8 mouse cellular contexts compared by ENCODE assay signal in genomic region chr5:33652783-33653173, GRCm38 (mm10). TPM values are rescaled to one million over a fixed set of nuclear protein-coding genes. Genes with fewer than 3 reads are reported as not detected.
A peak's percentile ranks its signal among the peaks of the same experiment; 100 is the strongest.
DNase-seq lines count a peak whose midpoint lies in the region; ATAC-seq lines count a peak whose summit lies in the region.

No protein-coding gene starts in this region.

- no peaks in the 10 kb centered on the region for H3K27me3 ChIP-seq in kidney, embryonic 15.5 days
- H3K27me3 ChIP-seq in hindbrain, embryonic 14.5 days (ENCODE audit: control insufficient read depth, insufficient read depth, low read length) = no peaks in the 10 kb centered on the region
- H3K27me3 ChIP-seq in midbrain, embryonic 14.5 days (ENCODE audit: control insufficient read depth, insufficient read depth, low read length) = no peaks in the 10 kb centered on the region

- peak overlapping the region; percentile 99 for H3K27ac ChIP-seq in kidney, embryonic 15.5 days
- peak overlapping the region; percentile 98; the same call in 1 of the 2 replicates for H3K27ac ChIP-seq in hindbrain, embryonic 14.5 days
- H3K27ac ChIP-seq in midbrain, embryonic 14.5 days (replicated peaks; ENCODE audit: low read depth, low read length) = peak overlapping the region; percentile 98

- 4% methylated on average over 9 of the region's 9 CpGs for WGBS in kidney, embryonic 15.5 days
- WGBS in hindbrain, embryonic 14.5 days = 4% methylated on average over 9 of the region's 9 CpGs
- 3% methylated on average over 9 of the region's 9 CpGs for WGBS in midbrain, embryonic 14.5 days

- DNase-seq in kidney, postnatal 4 days = no peak
- DNase-seq in hindbrain, embryonic 14.5 days (ENCODE audit: low spot score) = no peak
- no peak for DNase-seq in midbrain, embryonic 14.5 days
- DNase-seq in right cerebral cortex, adult 18-20 months = no peak
- DNase-seq in ovary, postnatal 14 days (ENCODE audit: low spot score) = no peak
- no peak for DNase-seq in gastrocnemius, postnatal 25 days

- peaks cover 52% of the 10 kb centered on the region for H3K4me1 ChIP-seq in kidney, embryonic 15.5 days
- H3K4me1 ChIP-seq in hindbrain, embryonic 14.5 days (replicated peaks; ENCODE audit: control insufficient read depth, insufficient read depth, low read length) = peaks cover 30% of the 10 kb centered on the region
- H3K4me1 ChIP-seq in midbrain, embryonic 14.5 days (ENCODE audit: control insufficient read depth, insufficient read depth, low read length) = peaks cover 23% of the 10 kb centered on the region

- peak overlapping the region; percentile 68 for H3K4me2 ChIP-seq in kidney, embryonic 15.5 days
- peak overlapping the region; percentile 79 for H3K4me2 ChIP-seq in hindbrain, embryonic 14.5 days (replicated peaks)
- peak overlapping the region; percentile 63 for H3K4me2 ChIP-seq in midbrain, embryonic 14.5 days (ENCODE audit: low read length)

- H3K4me3 ChIP-seq in kidney, embryonic 15.5 days (replicated peaks) = peak overlapping the region; percentile 83
- peak overlapping the region; percentile 67 for H3K4me3 ChIP-seq in hindbrain, embryonic 14.5 days (replicated peaks; ENCODE audit: low read length)
- H3K4me3 ChIP-seq in midbrain, embryonic 14.5 days (replicated peaks; ENCODE audit: low read depth, low read length) = peak overlapping the region; percentile 61

- H3K9me3 ChIP-seq in kidney, embryonic 15.5 days (replicated peaks) = no peaks in the 10 kb centered on the region
- no peaks in the 10 kb centered on the region for H3K9me3 ChIP-seq in hindbrain, embryonic 14.5 days (ENCODE audit: control insufficient read depth, low read length)
- H3K9me3 ChIP-seq in midbrain, embryonic 14.5 days (ENCODE audit: control insufficient read depth, low read length) = no peaks in the 10 kb centered on the region

- peak overlapping the region; percentile 51 for H3K9ac ChIP-seq in kidney, embryonic 15.5 days
- peak overlapping the region; percentile 72; the same call in 1 of the 2 replicates for H3K9ac ChIP-seq in hindbrain, embryonic 14.5 days
- no peak overlapping the region for H3K9ac ChIP-seq in midbrain, embryonic 14.5 days (replicated peaks; ENCODE audit: low read length)

- peak; percentile 7; the same call in 1 of the 2 replicates for ATAC-seq in kidney, embryonic 15.5 days (replicated peaks; ENCODE audit: low FRiP score)
- ATAC-seq in common myeloid progenitor, adult 5-6 weeks (replicated peaks; ENCODE audit: low read depth, poor library complexity, severe bottlenecking) = 0 out of 2 replicates have a peak, but pooled peaks have one; percentile 0
- ATAC-seq in hindbrain, embryonic 14.5 days (ENCODE audit: low FRiP score) = no peak; the same call in 1 of the 2 replicates
- ATAC-seq in midbrain, embryonic 14.5 days (ENCODE audit: low FRiP score, low TSS enrichment) = peak; percentile 11; the same call in 1 of the 2 replicates

- H3K36me3 ChIP-seq in kidney, embryonic 15.5 days = peaks cover 57% of the 10 kb centered on the region
- peaks cover 40% of the 10 kb centered on the region for H3K36me3 ChIP-seq in hindbrain, embryonic 14.5 days (replicated peaks; ENCODE audit: control insufficient read depth, insufficient read depth)
- H3K36me3 ChIP-seq in midbrain, embryonic 14.5 days (ENCODE audit: control insufficient read depth, insufficient read depth, low read length) = peaks cover 29% of the 10 kb centered on the region

RNA-seq across cellular contexts. Expression of gene Slbp, which starts 0.4 kb away (rescaled TPM):
- polyA plus RNA-seq in kidney, embryonic 15.5 days (2015; fragmentation: Nextera tagmentation; extraction: Ambion mirVana) = 238 and 247 TPM in 2 replicates
- 286 and 289 TPM in 2 replicates for total RNA-seq in common myeloid progenitor, adult 5-6 weeks (2017)
- 115 and 125 TPM in 2 replicates for polyA plus RNA-seq in hindbrain, embryonic 14.5 days (2014; fragmentation: Nextera tagmentation; extraction: Ambion mirVana)
- 112 and 134 TPM in 2 replicates for polyA plus RNA-seq in midbrain, embryonic 14.5 days (2014; fragmentation: Nextera tagmentation; extraction: Ambion mirVana)
- total RNA-seq in gastrocnemius, postnatal 25 days (2021) = 1 to 10 TPM; 7.3 to 8.2 TPM

RNA-seq across cellular contexts. Expression of gene Tacc3, which starts 5.2 kb away (rescaled TPM):
- 192 and 195 TPM in 2 replicates for polyA plus RNA-seq in kidney, embryonic 15.5 days (2015; fragmentation: Nextera tagmentation; extraction: Ambion mirVana)
- 161 and 162 TPM in 2 replicates for total RNA-seq in common myeloid progenitor, adult 5-6 weeks (2017)
- polyA plus RNA-seq in hindbrain, embryonic 14.5 days (2014; fragmentation: Nextera tagmentation; extraction: Ambion mirVana) = 32.3 and 41.0 TPM in 2 replicates
- 25.5 and 45.9 TPM in 2 replicates for polyA plus RNA-seq in midbrain, embryonic 14.5 days (2014; fragmentation: Nextera tagmentation; extraction: Ambion mirVana)
- total RNA-seq in gastrocnemius, postnatal 25 days (2021) = 1 to 10 TPM; 1.7 to 2.5 TPM

RNA-seq across cellular contexts. Expression of gene Tmem129, which starts 5.4 kb away (rescaled TPM):
- 37.4 and 37.5 TPM in 2 replicates for polyA plus RNA-seq in kidney, embryonic 15.5 days (2015; fragmentation: Nextera tagmentation; extraction: Ambion mirVana)
- 22.2 and 24.8 TPM in 2 replicates for total RNA-seq in common myeloid progenitor, adult 5-6 weeks (2017)
- 27.5 and 28.8 TPM in 2 replicates for polyA plus RNA-seq in hindbrain, embryonic 14.5 days (2014; fragmentation: Nextera tagmentation; extraction: Ambion mirVana)
- polyA plus RNA-seq in midbrain, embryonic 14.5 days (2014; fragmentation: Nextera tagmentation; extraction: Ambion mirVana) = 29.4 and 31.1 TPM in 2 replicates
- 1 to 10 TPM; 8.0 to 8.2 TPM for total RNA-seq in gastrocnemius, postnatal 25 days (2021)

RNA-seq across cellular contexts. Expression of gene Gm9903, which starts 23.1 kb away (rescaled TPM):
- 0.36 and 0.79 TPM in 2 replicates for polyA plus RNA-seq in kidney, embryonic 15.5 days (2015; fragmentation: Nextera tagmentation; extraction: Ambion mirVana)
- total RNA-seq in common myeloid progenitor, adult 5-6 weeks (2017) = not detected in 2 replicates
- 0.64 and 0.77 TPM in 2 replicates for polyA plus RNA-seq in hindbrain, embryonic 14.5 days (2014; fragmentation: Nextera tagmentation; extraction: Ambion mirVana)
- polyA plus RNA-seq in midbrain, embryonic 14.5 days (2014; fragmentation: Nextera tagmentation; extraction: Ambion mirVana) = 0.65 and 0.83 TPM in 2 replicates
- total RNA-seq in gastrocnemius, postnatal 25 days (2021) = under 1 TPM; 0.51 to 0.88 TPM

RNA-seq across cellular contexts. Expression of gene Fam53a, which starts 23.3 kb away (rescaled TPM):
- 54.5 and 60.4 TPM in 2 replicates for polyA plus RNA-seq in kidney, embryonic 15.5 days (2015; fragmentation: Nextera tagmentation; extraction: Ambion mirVana)
- total RNA-seq in common myeloid progenitor, adult 5-6 weeks (2017) = 18.6 and 20.8 TPM in 2 replicates
- polyA plus RNA-seq in hindbrain, embryonic 14.5 days (2014; fragmentation: Nextera tagmentation; extraction: Ambion mirVana) = 26.8 and 30.2 TPM in 2 replicates
- 31.4 and 35.4 TPM in 2 replicates for polyA plus RNA-seq in midbrain, embryonic 14.5 days (2014; fragmentation: Nextera tagmentation; extraction: Ambion mirVana)
- 10 to 100 TPM; 50.2 to 59.6 TPM for total RNA-seq in gastrocnemius, postnatal 25 days (2021)
